Mouse (Mus musculus): ENCODE results near the gene Ubl7. TPM values are rescaled to one million over a fixed set of nuclear protein-coding genes. Genes with fewer than 3 reads are reported as not detected.

Gene Ubl7
- polyA plus RNA-seq, 1 experiment from 2014 or later = 124 TPM

- ATAC-seq (ENCODE audit: insufficient read depth, low FRiP score, low TSS enrichment) = no peak
- H3K9me3 ChIP-seq (ENCODE audit: control insufficient read depth, low read length) = no peaks in the 10 kb centered on the region
- no peaks in the 10 kb centered on the region for H3K27me3 ChIP-seq (ENCODE audit: control insufficient read depth, insufficient read depth, low read length)
- WGBS = 80% methylated on average over 14 of the region's 14 CpGs
- no peak overlapping the region for H3K4me2 ChIP-seq (ENCODE audit: low read depth)
- DNase-seq (ENCODE audit: low spot score) = no peak
- H3K4me1 ChIP-seq (ENCODE audit: control insufficient read depth, insufficient read depth, low read length) = no peaks in the 10 kb centered on the region
- no peaks in the 10 kb centered on the region for H3K36me3 ChIP-seq (ENCODE audit: control insufficient read depth, insufficient read depth, low read length)
- no peak overlapping the region for H3K27ac ChIP-seq (ENCODE audit: low read depth, low read length)
- no peak overlapping the region for H3K9ac ChIP-seq (ENCODE audit: low read length)
- H3K4me3 ChIP-seq (ENCODE audit: low read depth, low read length) = no peak overlapping the region
Observed at GRCm38 (mm10) chr9:57967237-57967960, 56.6 kb downstream of the Ubl7 start.

DNA sequence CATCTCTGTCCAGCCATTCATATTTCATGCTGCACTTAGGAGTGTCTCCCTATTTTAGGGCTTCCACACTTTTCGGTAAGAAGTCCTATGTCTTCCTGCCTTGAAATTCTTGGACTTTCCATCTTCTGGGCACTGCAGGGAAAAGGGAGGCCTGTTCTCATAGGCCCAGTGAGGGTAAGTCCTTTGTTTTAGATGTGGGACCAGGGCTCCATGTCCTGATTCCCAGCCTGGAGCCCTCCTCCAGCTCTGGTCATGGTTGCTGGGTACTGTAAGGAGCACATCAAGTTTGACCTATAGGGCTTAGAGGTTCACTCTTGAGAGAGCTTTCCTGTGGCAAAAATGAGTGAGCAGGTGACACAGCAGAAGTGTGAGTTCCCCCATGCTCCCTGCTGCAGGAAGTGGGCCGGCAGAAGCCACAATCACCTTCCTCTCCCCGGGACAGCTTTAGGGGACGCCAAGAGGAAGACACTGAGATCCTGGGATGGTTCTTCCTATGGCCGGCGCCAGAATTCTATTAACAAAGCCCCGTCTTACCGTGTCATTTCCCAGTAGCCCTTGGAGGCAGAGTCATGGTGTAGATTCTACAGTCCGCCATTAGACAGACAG, 57.5 kb downstream of the Ubl7 start:
- DNase-seq (ENCODE audit: low spot score) (no peak), ATAC-seq (ENCODE audit: insufficient read depth, low FRiP score, low TSS enrichment) (no peak)
- Histone ChIP-seq H3K9ac (ENCODE audit: low read length) (no peak overlapping the region), H3K9me3 (ENCODE audit: control insufficient read depth, low read length) (no peaks in the 10 kb centered on the region), H3K4me3 (ENCODE audit: low read depth, low read length) (no peak overlapping the region), H3K27me3 (ENCODE audit: control insufficient read depth, insufficient read depth, low read length) (no peaks in the 10 kb centered on the region), H3K4me1 (ENCODE audit: control insufficient read depth, insufficient read depth, low read length) (no peaks in the 10 kb centered on the region), H3K36me3 (ENCODE audit: control insufficient read depth, insufficient read depth, low read length) (no peaks in the 10 kb centered on the region), H3K4me2 (ENCODE audit: low read depth) (no peak overlapping the region), H3K27ac (ENCODE audit: low read depth, low read length) (no peak overlapping the region)
- 85% methylated on average over 9 of the region's 9 CpGs for WGBS

GRCm38 (mm10) chr9:57968783-57969542, 58.2 kb downstream of the Ubl7 start:
- WGBS = 91% methylated on average over 8 of the region's 8 CpGs
- Histone ChIP-seq H3K27ac (ENCODE audit: low read depth, low read length) (no peak overlapping the region), H3K36me3 (ENCODE audit: control insufficient read depth, insufficient read depth, low read length) (no peaks in the 10 kb centered on the region), H3K4me3 (ENCODE audit: low read depth, low read length) (no peak overlapping the region), H3K4me1 (ENCODE audit: control insufficient read depth, insufficient read depth, low read length) (no peaks in the 10 kb centered on the region), H3K9me3 (ENCODE audit: control insufficient read depth, low read length) (no peaks in the 10 kb centered on the region), H3K27me3 (ENCODE audit: control insufficient read depth, insufficient read depth, low read length) (no peaks in the 10 kb centered on the region), H3K9ac (ENCODE audit: low read length) (no peak overlapping the region), H3K4me2 (ENCODE audit: low read depth) (no peak overlapping the region)
- DNase-seq (ENCODE audit: low spot score) (no peak), ATAC-seq (ENCODE audit: insufficient read depth, low FRiP score, low TSS enrichment) (no peak)

GRCm38 (mm10) chr9:57969736-57970495, 59.1 kb downstream of the Ubl7 start:
- no peak overlapping the region for H3K9ac ChIP-seq (ENCODE audit: low read length)
- no peaks in the 10 kb centered on the region for H3K9me3 ChIP-seq (ENCODE audit: control insufficient read depth, low read length)
- no peaks in the 10 kb centered on the region for H3K27me3 ChIP-seq (ENCODE audit: control insufficient read depth, insufficient read depth, low read length)
- DNase-seq (ENCODE audit: low spot score) = no peak
- no peaks in the 10 kb centered on the region for H3K4me1 ChIP-seq (ENCODE audit: control insufficient read depth, insufficient read depth, low read length)
- H3K4me2 ChIP-seq (ENCODE audit: low read depth) = no peak overlapping the region
- ATAC-seq (ENCODE audit: insufficient read depth, low FRiP score, low TSS enrichment) = no peak
- H3K27ac ChIP-seq (ENCODE audit: low read depth, low read length) = peak overlapping the region; percentile 3; the same call in 1 of the 2 replicates
- H3K4me3 ChIP-seq (ENCODE audit: low read depth, low read length) = no peak overlapping the region
- no peaks in the 10 kb centered on the region for H3K36me3 ChIP-seq (ENCODE audit: control insufficient read depth, insufficient read depth, low read length)
- 73% methylated on average over 11 of the region's 11 CpGs for WGBS

DNA sequence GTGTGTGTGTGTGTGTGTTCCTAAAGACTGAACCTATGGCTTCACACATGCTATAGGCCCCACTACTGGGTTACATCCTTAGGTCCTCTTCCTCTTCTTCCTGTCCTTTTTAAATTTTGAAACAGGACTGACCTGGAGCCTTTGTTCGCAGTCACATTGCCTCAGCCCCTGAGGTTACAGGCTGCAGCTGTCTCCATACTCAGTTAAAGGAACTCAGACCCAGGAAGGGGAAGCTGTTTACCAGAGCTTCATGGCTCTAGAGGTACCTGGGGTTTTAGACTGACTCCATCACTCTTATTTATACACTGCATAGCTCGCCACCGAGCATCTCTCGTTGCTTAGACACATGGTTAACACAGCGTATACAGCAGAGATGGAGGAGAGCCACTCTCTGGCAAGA, 60.6 kb downstream of the Ubl7 start:
- no peaks in the 10 kb centered on the region for H3K27me3 ChIP-seq (ENCODE audit: control insufficient read depth, insufficient read depth, low read length)
- no peak overlapping the region for H3K4me2 ChIP-seq (ENCODE audit: low read depth)
- H3K36me3 ChIP-seq (ENCODE audit: control insufficient read depth, insufficient read depth, low read length) = no peaks in the 10 kb centered on the region
- no peaks in the 10 kb centered on the region for H3K9me3 ChIP-seq (ENCODE audit: control insufficient read depth, low read length)
- DNase-seq (ENCODE audit: low spot score) = no peak
- no peak for ATAC-seq (ENCODE audit: insufficient read depth, low FRiP score, low TSS enrichment)
- H3K9ac ChIP-seq (ENCODE audit: low read length) = no peak overlapping the region
- H3K27ac ChIP-seq (ENCODE audit: low read depth, low read length) = no peak overlapping the region
- H3K4me1 ChIP-seq (ENCODE audit: control insufficient read depth, insufficient read depth, low read length) = no peaks in the 10 kb centered on the region
- 89% methylated on average over 5 of the region's 5 CpGs for WGBS
- no peak overlapping the region for H3K4me3 ChIP-seq (ENCODE audit: low read depth, low read length)

DNA sequence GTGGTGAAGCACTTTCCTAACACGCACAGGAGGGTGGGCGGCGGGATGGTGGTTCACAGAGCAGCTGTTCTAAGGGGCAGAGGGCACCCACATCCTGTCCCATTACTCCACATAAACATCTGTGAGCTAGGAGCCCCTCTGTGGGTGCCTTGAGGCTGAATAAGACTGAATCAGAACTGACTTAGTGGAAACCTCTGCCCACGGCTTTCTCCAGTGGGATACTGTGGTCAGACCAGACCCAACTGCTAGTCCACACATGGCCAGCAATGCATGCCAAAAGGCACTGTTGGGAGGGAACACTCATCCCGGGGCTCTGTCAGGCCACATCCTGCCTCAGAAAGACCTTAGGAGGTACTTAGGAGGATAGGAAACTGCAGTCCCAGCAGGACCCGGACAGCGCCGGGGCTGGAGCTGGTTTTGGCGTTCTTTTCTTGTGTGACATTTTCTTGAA, 61.4 kb downstream of the Ubl7 start:
- Histone ChIP-seq H3K9me3 (ENCODE audit: control insufficient read depth, low read length) (no peaks in the 10 kb centered on the region), H3K9ac (ENCODE audit: low read length) (no peak overlapping the region), H3K27me3 (ENCODE audit: control insufficient read depth, insufficient read depth, low read length) (no peaks in the 10 kb centered on the region), H3K4me2 (ENCODE audit: low read depth) (no peak overlapping the region), H3K27ac (ENCODE audit: low read depth, low read length) (no peak overlapping the region), H3K4me3 (ENCODE audit: low read depth, low read length) (no peak overlapping the region), H3K4me1 (ENCODE audit: control insufficient read depth, insufficient read depth, low read length) (no peaks in the 10 kb centered on the region), H3K36me3 (ENCODE audit: control insufficient read depth, insufficient read depth, low read length) (no peaks in the 10 kb centered on the region)
- no peak for DNase-seq (ENCODE audit: low spot score)
- ATAC-seq (ENCODE audit: insufficient read depth, low FRiP score, low TSS enrichment) = no peak
- 66% methylated on average over 9 of the region's 9 CpGs for WGBS

- no peaks in the 10 kb centered on the region for H3K4me1 ChIP-seq (ENCODE audit: control insufficient read depth, insufficient read depth, low read length)
- no peaks in the 10 kb centered on the region for H3K27me3 ChIP-seq (ENCODE audit: control insufficient read depth, insufficient read depth, low read length)
- no peaks in the 10 kb centered on the region for H3K9me3 ChIP-seq (ENCODE audit: control insufficient read depth, low read length)
- no peak overlapping the region for H3K9ac ChIP-seq (ENCODE audit: low read length)
- DNase-seq (ENCODE audit: low spot score) (no peak), ATAC-seq (ENCODE audit: insufficient read depth, low FRiP score, low TSS enrichment) (no peak)
- no peak overlapping the region for H3K4me2 ChIP-seq (ENCODE audit: low read depth)
- no peaks in the 10 kb centered on the region for H3K36me3 ChIP-seq (ENCODE audit: control insufficient read depth, insufficient read depth, low read length)
- 67% methylated on average over 9 of the region's 9 CpGs for WGBS
- H3K27ac ChIP-seq (ENCODE audit: low read depth, low read length) = no peak overlapping the region
- H3K4me3 ChIP-seq (ENCODE audit: low read depth, low read length) = no peak overlapping the region
Observed at GRCm38 (mm10) chr9:57972776-57973439, 62.1 kb downstream of the Ubl7 start.

DNA sequence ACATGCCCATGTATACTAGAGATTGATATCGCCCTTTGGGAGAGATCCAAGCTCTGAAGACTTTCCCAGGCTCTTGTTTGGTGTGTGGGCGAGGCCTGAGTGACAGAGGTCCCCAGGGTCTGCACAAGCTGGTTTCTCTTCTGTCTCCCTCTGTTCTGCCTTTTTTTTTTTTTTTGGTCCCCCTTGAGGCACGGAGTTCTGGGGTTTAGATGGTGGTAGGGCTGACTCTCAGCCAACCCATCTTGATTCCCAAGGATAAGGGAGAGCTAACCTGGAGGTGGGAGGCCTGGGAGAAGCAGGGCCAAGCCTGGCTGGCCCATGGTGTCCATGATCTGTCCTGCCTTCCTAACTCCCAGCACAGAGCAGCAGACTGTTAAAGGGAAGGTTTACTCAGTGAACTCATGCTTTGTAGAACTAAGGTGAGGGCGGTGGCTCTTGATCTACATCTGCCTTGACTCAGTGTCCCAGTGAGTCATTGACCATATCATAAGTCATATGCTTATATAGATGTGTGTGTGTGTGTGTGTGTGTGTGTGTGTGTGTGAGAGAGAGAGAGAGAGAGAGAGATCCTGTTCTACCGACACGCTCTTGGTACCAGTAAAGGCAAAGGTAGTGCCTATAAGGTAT, 62.8 kb downstream of the Ubl7 start:
- Histone ChIP-seq H3K36me3 (ENCODE audit: control insufficient read depth, insufficient read depth, low read length) (no peaks in the 10 kb centered on the region), H3K9me3 (ENCODE audit: control insufficient read depth, low read length) (no peaks in the 10 kb centered on the region), H3K4me1 (ENCODE audit: control insufficient read depth, insufficient read depth, low read length) (no peaks in the 10 kb centered on the region), H3K9ac (ENCODE audit: low read length) (no peak overlapping the region), H3K27me3 (ENCODE audit: control insufficient read depth, insufficient read depth, low read length) (no peaks in the 10 kb centered on the region), H3K4me3 (ENCODE audit: low read depth, low read length) (no peak overlapping the region), H3K4me2 (ENCODE audit: low read depth) (no peak overlapping the region), H3K27ac (ENCODE audit: low read depth, low read length) (no peak overlapping the region)
- 86% methylated on average over 6 of the region's 6 CpGs for WGBS
- no peak for ATAC-seq (ENCODE audit: insufficient read depth, low FRiP score, low TSS enrichment)
- DNase-seq (ENCODE audit: low spot score) = no peak

Data from neural tube, embryonic 11.5 days (tissue).